Mouse (Mus musculus) forebrain, embryonic 16.5 days (tissue): Measurements from ENCODE around the gene Scaf11. TPM values are rescaled to one million over a fixed set of nuclear protein-coding genes. Genes with fewer than 3 reads are reported as not detected.
"Not testable (repeated sequence)": the region's sequence is repeated elsewhere in the genome, so short reads cannot be mapped to it uniquely, and the experiment has no call there.

Experiments used
- ATAC-seq: fragments of 200-750 bp; cut with Nextera tagmentation; 2 replicates; pipeline ENCODE4 v1.8.0; 2017; ENCODE audit warnings: mild to moderate bottlenecking, moderate library complexity
- H3K27ac ChIP-seq: fragments of 300-500 bp; sonication (generic); 2 replicates; pipeline ENCODE4 v1.5.1; 2014; ENCODE audit warnings: low read length, control low read depth
- H3K27me3 ChIP-seq: fragments of 300-500 bp; sonication (generic); replicated peaks from 2 replicates; pipeline ENCODE4 v1.6.1; 2014; ENCODE audit warnings: low read length; ENCODE audit not compliant: control insufficient read depth, insufficient read depth
- H3K36me3 ChIP-seq: fragments of 300-500 bp; sonication (generic); 2 replicates; pipeline ENCODE4 v1.6.1; 2014; ENCODE audit not compliant: control insufficient read depth, insufficient read depth
- H3K4me1 ChIP-seq: fragments of 300-500 bp; sonication (generic); replicated peaks from 2 replicates; pipeline ENCODE4 v1.6.1; 2014; ENCODE audit warnings: low read length; ENCODE audit not compliant: control insufficient read depth, insufficient read depth
- H3K4me2 ChIP-seq: fragments of 300-500 bp; sonication (generic); 2 replicates; pipeline ENCODE4 v1.6.1; 2014; ENCODE audit warnings: mild to moderate bottlenecking, low read length, control low read depth
- H3K4me3 ChIP-seq: fragments of 300-500 bp; sonication (generic); replicated peaks from 2 replicates; pipeline ENCODE4 v1.5.1; 2014; ENCODE audit warnings: mild to moderate bottlenecking, low read length, control low read depth
- H3K9ac ChIP-seq: fragments of 300-500 bp; sonication (generic); replicated peaks from 2 replicates; pipeline ENCODE4 v1.6.1; 2014; ENCODE audit warnings: low read depth, low read length, control low read depth
- H3K9me3 ChIP-seq: fragments of 300-500 bp; sonication (generic); 2 replicates; pipeline ENCODE4 v1.6.1; 2016; ENCODE audit warnings: low read length; ENCODE audit not compliant: control insufficient read depth
- WGBS: fragments of 180-500 bp; shearing (Covaris S2); extraction: QIAGEN DNeasy Blood & Tissue Kit; methylation state at CpG from one replicate; pipeline ENCODE4 v1.1.7; 2014; 5-methylcytosine and 5-hydroxymethylcytosine counted together
- polyA plus RNA-seq: library from polyadenylated mRNA; unstranded; fragments of >200 nt; fragmentation: Nextera tagmentation; extraction: Ambion mirVana; gene quantifications from 2 replicates; pipeline ENCODE4 v1.2.1, GENCODE M21; 2015

Scaf11 gene
- polyA plus RNA-seq, 1 experiment from 2014 or later: 53.2 TPM

GRCm38 (mm10) chr15:96457338-96457664 is 3.3 kb downstream of the Scaf11 start:
- Histone ChIP-seq H3K4me2 (no peak overlapping the region), H3K9me3 (no peaks in the 10 kb centered on the region), H3K4me3 (no peak overlapping the region), H3K27ac (no peak overlapping the region), H3K4me1 (peaks cover 20% of the 10 kb centered on the region), H3K27me3 (no peaks in the 10 kb centered on the region), H3K9ac (no peak overlapping the region), H3K36me3 (no peaks in the 10 kb centered on the region)
- 72% methylated on average over 3 of the region's 3 CpGs for WGBS
- ATAC-seq: no peak

- no peak overlapping the region for H3K9ac ChIP-seq
- H3K27ac ChIP-seq: no peak overlapping the region
- no peak overlapping the region for H3K4me3 ChIP-seq
- no peak for ATAC-seq
- WGBS: 83% methylated on average over 5 of the region's 5 CpGs
- H3K27me3 ChIP-seq: no peaks in the 10 kb centered on the region
- H3K36me3 ChIP-seq: no peaks in the 10 kb centered on the region
- H3K4me2 ChIP-seq: no peak overlapping the region
- no peaks in the 10 kb centered on the region for H3K9me3 ChIP-seq
- peaks cover 15% of the 10 kb centered on the region for H3K4me1 ChIP-seq
Measured at GRCm38 (mm10) chr15:96456651-96457337, 3.8 kb downstream of the Scaf11 start.

DNA sequence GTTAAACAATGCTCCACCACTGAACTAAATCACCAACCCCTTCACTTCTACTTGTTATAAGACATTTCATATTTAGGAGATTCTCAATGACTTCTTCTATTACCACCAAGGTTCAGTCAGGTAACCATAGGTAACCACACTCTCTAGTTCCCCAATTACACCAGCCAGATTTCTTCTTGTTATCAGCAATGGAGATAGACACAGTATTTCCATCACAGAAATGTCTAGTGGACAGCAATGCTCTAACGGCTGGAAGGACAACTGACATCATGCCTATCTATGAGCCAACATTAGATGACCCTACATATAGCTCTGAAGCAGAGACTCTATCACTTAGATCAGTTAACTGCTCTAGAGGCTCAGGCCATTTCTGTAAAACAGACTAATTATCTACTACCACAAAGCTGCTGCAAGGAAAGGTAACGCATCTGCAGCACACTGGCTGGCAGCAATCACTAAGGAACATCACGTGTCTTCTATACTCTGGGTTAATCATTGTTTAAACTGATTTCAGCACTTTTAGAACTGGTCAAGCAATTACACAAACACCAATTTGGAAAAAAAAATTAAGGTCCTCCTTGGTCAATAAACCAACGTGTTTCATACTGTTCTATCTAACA is 4.9 kb downstream of the Scaf11 start:
- Histone ChIP-seq H3K27ac (no peak overlapping the region), H3K27me3 (no peaks in the 10 kb centered on the region), H3K4me2 (no peak overlapping the region), H3K36me3 (0 out of 2 replicates have a peak, but pooled peaks cover 3% of the 10 kb centered on the region), H3K4me1 (peaks cover 11% of the 10 kb centered on the region), H3K4me3 (no peak overlapping the region), H3K9me3 (no peaks in the 10 kb centered on the region), H3K9ac (no peak overlapping the region)
- WGBS: 77% methylated on average over 4 of the region's 4 CpGs
- ATAC-seq: no peak

GRCm38 (mm10) chr15:96453346-96453745 is 7.3 kb downstream of the Scaf11 start:
- H3K4me3 ChIP-seq: no peak overlapping the region
- no peak overlapping the region for H3K4me2 ChIP-seq
- no peak overlapping the region for H3K9ac ChIP-seq
- 0 out of 2 replicates have a peak, but pooled peaks cover 3% of the 10 kb centered on the region for H3K36me3 ChIP-seq
- ATAC-seq: no peak
- no peaks in the 10 kb centered on the region for H3K9me3 ChIP-seq
- H3K4me1 ChIP-seq: peaks cover 1% of the 10 kb centered on the region
- H3K27ac ChIP-seq: no peak overlapping the region
- WGBS: 94% methylated on average over 1 of the region's 1 CpGs
- H3K27me3 ChIP-seq: no peaks in the 10 kb centered on the region

GRCm38 (mm10) chr15:96448656-96449299 is 11.9 kb downstream of the Scaf11 start:
- Histone ChIP-seq H3K9me3 (no peaks in the 10 kb centered on the region), H3K9ac (no peak overlapping the region), H3K4me2 (no peak overlapping the region), H3K36me3 (peaks cover 3% of the 10 kb centered on the region; the same call in 1 of the 2 replicates), H3K4me3 (no peak overlapping the region), H3K27ac (no peak overlapping the region), H3K27me3 (no peaks in the 10 kb centered on the region), H3K4me1 (no peaks in the 10 kb centered on the region)
- 95% methylated on average over 7 of the region's 7 CpGs for WGBS
- no peak for ATAC-seq

GRCm38 (mm10) chr15:96446785-96447184 is 13.9 kb downstream of the Scaf11 start:
- no peaks in the 10 kb centered on the region for H3K9me3 ChIP-seq
- no peak overlapping the region for H3K27ac ChIP-seq
- no peaks in the 10 kb centered on the region for H3K27me3 ChIP-seq
- ATAC-seq: no peak
- 66% methylated on average over 10 of the region's 10 CpGs for WGBS
- H3K4me3 ChIP-seq: no peak overlapping the region
- H3K9ac ChIP-seq: no peak overlapping the region
- H3K4me1 ChIP-seq: no peaks in the 10 kb centered on the region
- H3K36me3 ChIP-seq: peaks cover 3% of the 10 kb centered on the region; the same call in 1 of the 2 replicates
- no peak overlapping the region for H3K4me2 ChIP-seq

GRCm38 (mm10) chr15:96441480-96441879 is 19.2 kb downstream of the Scaf11 start:
- H3K36me3 ChIP-seq, H3K4me2 ChIP-seq, H3K9ac ChIP-seq, H3K4me3 ChIP-seq, H3K4me1 ChIP-seq, ATAC-seq, H3K27me3 ChIP-seq, H3K27ac ChIP-seq, H3K9me3 ChIP-seq: not testable (repeated sequence)
- WGBS: 83% methylated on average over 5 of the region's 6 CpGs

GRCm38 (mm10) chr15:96434202-96434601 is 26.4 kb downstream of the Scaf11 start:
- 97% methylated on average over 1 of the region's 1 CpGs for WGBS

DNA sequence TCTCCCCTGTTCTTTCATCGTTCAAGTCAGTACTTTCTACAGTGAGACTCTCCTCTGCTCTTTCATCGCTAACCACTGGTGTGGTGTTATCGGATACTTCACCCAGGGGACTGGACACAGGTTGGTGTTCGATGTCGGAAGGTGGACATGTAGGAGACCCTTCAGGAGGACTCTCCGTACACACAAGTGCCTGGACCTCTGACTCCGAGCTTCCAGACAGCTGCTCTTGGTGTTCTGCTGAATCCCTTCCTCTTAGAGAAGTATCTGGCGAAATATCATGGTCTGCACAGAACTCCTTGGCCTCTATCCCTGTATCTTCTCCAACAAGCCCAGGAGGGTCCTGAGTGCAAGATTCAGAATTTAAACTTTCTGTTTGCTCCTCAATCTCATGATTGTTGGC is 40.7 kb downstream of the Scaf11 start:
- ATAC-seq: no peak
- no peaks in the 10 kb centered on the region for H3K9me3 ChIP-seq
- 98% methylated on average over 8 of the region's 8 CpGs for WGBS
- H3K9ac ChIP-seq: no peak overlapping the region
- H3K4me2 ChIP-seq: no peak overlapping the region
- H3K27ac ChIP-seq: no peak overlapping the region
- H3K27me3 ChIP-seq: no peaks in the 10 kb centered on the region
- no peaks in the 10 kb centered on the region for H3K4me1 ChIP-seq
- no peak overlapping the region for H3K4me3 ChIP-seq
- H3K36me3 ChIP-seq: peaks cover 16% of the 10 kb centered on the region

More at GRCm38 (mm10) chr15:96434202-96434601, 26.4 kb downstream of the Scaf11 start:
- Histone ChIP-seq H3K27ac (no peak overlapping the region), H3K27me3 (no peaks in the 10 kb centered on the region), H3K9me3 (no peaks in the 10 kb centered on the region), H3K36me3 (peaks cover 11% of the 10 kb centered on the region), H3K4me1 (no peaks in the 10 kb centered on the region), H3K9ac (no peak overlapping the region), H3K4me3 (no peak overlapping the region), H3K4me2 (no peak overlapping the region)
- no peak for ATAC-seq
